Mouse (Mus musculus): ENCODE data around the gene Utp18. TPM values are rescaled to one million over a fixed set of nuclear protein-coding genes. Genes with fewer than 3 reads are reported as not detected.
"Not testable (repeated sequence)": the region's sequence is repeated elsewhere in the genome, so short reads cannot be mapped to it uniquely, and the experiment has no call there.

The Utp18 gene
- 35.6 and 36.3 TPM in 2 replicates for polyA plus RNA-seq (2015; fragmentation: Nextera tagmentation; extraction: Ambion mirVana)

DNA sequence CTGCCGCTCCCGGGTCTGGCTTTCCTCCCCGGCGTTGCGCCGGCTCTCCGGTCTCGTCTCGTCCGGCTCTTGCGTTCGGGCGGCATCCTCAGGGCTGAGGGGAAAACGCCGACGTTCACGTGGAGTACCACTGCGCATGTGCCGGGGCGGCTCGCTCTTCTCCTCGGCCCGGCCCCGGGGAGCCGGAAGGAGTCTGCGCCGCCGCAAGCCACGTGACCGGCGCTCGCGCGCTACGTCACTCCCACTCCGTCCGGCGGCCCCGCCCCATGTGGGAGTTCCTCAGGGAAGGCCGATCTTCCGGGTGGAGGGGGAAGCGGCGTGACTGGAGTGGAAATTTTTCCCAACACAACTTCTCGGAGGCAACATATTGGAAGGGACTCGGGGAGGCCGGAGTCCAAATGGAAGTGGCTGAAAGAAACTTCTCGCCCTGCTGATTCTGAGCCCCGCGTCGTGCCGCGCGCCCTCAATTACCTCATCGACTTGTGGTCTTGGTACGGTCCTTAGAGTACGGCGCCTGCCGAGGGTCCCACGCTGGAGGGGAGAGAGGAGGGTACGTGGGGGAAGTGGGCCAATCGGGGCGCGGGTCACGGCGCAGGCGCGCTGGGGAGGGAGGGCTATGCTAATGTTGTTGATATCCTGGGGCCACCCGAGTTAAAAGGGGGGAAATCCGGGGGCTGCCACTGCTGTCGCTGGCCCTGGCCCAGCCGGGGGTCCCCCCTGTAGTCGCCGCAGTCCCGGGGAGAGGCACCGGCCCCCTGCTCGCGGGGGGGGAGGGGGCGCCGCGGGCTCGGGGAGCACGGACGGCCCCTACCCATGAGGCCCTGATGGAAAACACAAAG, at the start of gene Utp18, which contains the start of gene Mbtd1:
Utp18 (minus strand) TSS at position 195 of the 839 bp plus-strand sequence.
Mbtd1 (plus strand) TSS at position 281 of the 839 bp plus-strand sequence.
- DNase-seq (ENCODE audit: low spot score) = peak; percentile 98

DNA sequence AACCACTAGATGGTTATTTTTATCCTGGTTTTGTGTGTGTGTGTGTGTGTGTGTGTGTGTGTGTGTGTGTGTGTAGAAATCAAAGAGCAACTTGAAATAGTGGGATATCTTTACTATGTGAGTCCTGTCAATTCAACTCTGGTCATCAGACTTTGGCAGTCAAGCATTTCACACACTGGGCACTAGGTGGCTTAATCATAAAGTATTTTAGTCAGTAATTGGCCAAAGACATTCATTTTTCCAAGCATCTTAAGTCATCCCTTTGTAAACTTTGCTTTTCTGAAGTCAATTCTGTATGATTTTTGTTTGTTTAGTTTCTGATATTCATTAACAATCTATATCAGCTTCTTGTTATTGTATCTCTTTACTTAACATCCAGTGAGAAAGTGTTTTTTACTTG, 43.5 kb upstream of the Utp18 start:
- DNase-seq (ENCODE audit: low spot score) = no peak

DNA sequence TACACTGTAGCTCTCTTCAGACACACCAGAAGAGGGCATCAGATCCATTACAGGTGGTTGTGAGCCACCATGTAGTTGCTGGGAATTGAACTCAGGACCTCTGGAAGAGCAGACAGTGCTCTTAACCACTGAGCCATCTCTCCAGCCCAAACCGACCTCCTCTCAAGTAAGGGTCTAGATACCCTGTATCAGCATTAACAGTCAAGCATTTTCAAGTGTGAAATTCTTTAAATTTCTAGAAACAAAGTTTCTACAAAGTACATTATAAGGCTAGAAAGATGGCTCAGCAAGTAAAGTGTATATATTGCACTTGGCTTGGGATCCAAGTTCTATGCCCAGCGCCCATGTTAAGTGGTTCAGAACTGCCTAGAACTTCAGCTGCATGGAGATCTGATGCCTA, 29.5 kb upstream of the Utp18 start:
- not testable (repeated sequence) for DNase-seq (ENCODE audit: low spot score)

DNA sequence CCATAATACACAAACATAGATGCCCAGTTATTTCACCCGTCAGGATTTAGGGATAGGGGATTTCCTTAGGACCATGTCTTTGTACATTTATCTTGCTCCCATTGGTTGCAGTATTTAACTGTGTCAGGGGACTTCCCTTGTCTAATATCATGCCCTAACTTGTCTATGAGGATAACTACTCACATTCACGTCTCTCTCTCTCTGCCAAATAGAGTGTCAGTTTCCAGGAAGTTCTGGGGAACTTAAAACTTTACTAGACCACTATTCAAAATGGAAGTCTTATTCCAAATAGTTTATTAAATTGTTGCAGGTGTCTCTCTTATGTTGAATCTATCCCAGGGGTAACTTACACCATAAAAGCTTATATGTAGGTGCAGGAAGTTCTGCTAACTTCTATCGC, 26.0 kb upstream of the Utp18 start:
- no peak for DNase-seq (ENCODE audit: low spot score)

DNA sequence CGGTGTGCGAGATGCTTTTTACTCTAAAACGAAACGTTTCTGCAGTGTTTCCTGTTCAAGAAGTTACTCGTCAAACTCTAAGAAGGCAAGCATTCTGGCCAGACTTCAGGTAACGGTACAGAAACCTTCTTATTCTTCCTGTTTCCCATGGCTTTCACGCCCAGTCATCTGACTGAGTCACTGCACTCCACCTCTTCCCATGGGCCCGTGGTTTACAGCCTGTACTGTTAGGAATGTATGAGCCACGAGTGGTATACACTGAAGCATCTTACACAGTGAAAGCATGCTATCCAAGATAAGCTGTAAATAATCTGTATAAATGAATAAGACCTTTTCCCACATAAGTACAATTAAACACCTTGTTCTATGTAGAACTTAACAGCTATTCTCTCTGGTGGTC, 23.3 kb upstream of the Utp18 start:
- DNase-seq (ENCODE audit: low spot score) = no peak

DNA sequence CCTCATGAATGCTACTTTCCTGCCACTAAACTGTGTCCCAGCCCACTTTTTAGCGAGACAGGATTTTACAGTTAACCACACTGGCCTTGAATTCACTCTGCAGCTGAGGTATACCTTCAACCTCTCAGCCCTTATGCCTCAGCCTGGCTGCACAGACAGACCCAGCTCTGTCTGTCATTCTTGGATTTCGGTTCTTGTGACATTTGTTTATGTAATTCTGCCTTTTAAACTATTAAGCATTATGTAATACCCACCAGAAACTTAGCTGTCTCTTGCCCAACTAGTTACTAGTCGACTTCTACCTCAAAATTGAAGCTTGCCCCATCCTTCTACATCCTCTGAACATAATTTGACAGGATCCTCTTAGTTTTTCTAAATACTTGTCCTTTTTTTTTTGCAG, 22.3 kb upstream of the Utp18 start:
- no peak for DNase-seq (ENCODE audit: low spot score)

DNA sequence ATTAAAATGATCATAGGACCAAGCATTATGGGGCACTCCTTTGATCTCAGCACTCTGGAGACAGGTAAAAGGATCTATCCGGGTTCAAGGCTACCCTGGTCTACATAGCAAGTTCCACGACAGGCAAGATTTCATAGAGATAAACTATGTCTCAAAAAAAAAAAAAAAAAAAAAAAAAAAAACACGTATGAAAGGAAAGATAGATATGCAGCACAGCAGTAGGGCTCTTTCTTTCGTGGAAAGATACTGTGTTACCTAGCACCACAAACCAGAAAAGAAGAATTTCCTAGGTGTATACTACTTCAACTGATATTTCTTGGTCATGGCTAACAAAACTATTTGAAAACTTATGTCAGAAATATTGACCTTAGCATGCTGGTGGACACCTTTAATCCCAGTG, 21.3 kb upstream of the Utp18 start:
- no peak for DNase-seq (ENCODE audit: low spot score)

DNA sequence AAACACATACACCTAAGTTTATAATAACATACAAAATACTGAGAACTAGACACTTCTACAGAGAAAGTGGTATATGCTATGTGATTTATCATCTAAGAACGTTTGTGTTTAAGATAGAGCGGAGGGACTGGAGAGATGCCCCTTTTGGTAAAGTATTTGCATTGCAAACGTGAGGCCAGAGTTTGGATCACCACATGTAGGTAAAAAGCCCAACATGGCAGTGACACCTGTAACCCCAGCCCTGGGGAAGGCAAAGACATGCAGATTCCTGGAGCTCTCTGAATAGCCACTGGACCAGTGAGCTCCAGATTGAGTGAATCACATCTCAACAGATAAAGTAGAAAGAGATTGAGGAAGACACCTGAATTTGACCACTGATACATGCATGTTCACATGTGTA, 12.2 kb upstream of the Utp18 start:
- no peak for DNase-seq (ENCODE audit: low spot score)

DNA sequence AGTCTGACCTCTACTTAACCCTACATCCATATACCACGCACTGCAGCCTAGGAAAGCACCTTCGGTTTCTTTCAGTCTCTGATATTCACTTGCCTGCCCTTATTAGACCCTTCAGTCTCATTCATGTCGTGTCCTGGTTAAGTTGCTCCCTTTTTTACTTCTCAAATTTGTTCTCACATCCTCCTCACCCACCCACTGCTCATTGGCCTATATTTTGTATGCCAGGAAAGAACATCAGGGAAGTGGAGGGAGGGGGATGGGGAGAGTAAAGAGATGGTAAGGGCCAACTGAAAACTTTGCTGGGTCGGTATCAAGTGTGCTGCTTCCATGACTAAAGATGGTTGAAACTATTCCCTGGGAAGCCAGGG, 1.5 kb upstream of the Utp18 start:
- no peak for DNase-seq (ENCODE audit: low spot score)

DNA sequence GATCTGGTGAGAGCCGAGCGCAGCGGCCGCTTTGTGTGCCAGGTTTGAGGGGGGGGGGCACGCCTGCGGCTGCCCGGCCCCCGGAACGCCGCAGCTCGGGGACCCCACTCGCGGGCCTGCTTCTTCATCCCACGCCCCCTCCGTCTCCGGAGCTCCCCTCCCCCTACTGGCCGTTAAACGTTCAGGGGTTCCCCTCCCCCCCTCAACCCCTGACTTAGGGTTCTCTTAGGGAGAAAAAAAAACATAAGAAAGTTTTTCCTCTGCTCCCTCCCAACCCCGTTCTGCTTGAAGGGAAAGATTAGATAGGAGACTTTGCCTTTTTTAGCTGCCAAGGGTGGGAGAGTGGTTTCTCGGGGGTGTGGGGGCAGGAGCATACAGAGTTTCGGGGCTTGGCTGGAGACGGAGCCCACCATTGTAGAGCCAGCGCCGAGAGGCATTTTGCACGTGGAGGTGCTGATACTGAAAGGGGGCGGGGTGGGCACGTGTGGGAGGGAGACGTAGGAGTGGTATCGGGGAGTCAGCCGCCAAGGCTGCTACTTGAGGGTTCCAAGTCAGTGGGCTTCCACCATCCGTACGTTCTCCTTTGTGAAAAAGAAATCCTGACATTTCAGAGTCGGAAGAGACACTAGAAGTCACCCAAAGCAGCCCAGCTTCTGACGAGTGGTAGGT, 979 bp upstream of the Utp18 start:
- peak; percentile 76 for DNase-seq (ENCODE audit: low spot score)

DNA sequence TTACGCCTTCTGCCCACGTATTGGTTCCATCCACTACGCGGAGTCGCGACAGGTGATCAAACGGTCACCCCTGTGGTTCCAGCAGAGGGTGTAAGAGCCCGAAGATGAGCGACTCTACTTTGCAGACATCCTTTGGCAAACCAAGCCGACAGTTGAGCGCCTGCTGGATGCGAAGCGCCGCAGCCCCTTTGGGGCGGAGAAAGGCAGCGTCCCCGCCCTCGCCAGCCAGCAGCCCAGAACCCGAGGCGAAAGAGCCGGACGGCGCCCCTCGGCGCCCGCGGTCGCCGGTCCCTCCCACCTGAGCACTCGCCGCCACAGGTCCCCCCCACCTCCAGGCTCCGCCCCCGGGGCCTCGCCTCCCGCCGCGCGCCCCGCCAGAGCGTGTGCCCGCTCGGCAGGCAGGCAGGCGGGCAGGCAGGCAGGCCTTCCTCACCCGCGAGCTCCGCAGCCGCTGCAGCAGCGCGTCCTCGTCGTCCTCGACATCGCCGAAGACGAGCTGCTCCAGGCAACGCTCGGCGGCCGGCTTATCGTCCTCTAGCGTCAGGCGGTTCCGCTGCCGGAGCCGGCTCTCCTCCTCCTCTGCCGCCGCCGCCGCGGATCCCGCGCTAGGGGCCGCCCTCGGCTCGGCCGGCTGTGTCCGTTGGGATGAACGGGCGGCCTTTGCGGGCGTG, 530 bp downstream of the Utp18 start:
- DNase-seq (ENCODE audit: low spot score) = peak; percentile 81

DNA sequence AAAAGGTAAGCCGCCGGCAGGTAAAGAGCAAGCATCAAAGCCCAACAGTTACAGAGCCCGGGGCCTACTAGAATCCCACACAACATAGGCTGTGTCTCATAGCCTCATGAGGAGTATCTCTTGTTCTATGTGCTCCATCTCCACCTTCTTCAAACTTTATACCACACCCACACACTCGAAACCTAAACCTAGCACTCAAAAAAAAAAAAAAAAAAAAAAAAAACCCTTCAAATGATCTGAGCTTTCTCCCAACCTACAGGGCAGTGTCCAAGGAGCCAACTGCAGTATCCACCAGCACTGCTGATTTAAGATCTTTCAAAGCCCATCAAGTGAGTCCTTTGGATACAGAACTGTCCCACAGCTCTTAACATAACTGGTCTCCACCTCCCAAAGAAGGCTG, 1.5 kb downstream of the Utp18 start:
- no peak for DNase-seq (ENCODE audit: low spot score)

DNA sequence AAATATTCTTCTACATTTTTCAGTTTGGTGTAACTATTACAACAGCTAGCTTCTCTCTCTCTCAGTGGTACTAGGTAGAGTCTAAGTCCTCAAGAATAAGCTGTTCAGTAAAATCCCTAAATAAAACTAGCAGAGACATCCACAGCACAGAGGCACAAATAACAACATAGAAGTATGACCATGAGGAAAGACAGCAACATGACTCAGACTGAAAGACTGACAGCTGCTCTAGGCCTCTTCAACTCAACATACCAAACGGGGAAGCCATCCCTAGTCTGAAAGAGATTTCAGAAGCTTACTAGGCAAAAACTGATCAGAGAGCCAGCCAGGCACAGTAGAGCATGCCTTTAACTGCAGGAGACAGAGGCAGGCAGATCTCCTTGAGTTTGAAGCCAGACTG, 22.9 kb downstream of the Utp18 start:
- DNase-seq (ENCODE audit: low spot score) = no peak

DNA sequence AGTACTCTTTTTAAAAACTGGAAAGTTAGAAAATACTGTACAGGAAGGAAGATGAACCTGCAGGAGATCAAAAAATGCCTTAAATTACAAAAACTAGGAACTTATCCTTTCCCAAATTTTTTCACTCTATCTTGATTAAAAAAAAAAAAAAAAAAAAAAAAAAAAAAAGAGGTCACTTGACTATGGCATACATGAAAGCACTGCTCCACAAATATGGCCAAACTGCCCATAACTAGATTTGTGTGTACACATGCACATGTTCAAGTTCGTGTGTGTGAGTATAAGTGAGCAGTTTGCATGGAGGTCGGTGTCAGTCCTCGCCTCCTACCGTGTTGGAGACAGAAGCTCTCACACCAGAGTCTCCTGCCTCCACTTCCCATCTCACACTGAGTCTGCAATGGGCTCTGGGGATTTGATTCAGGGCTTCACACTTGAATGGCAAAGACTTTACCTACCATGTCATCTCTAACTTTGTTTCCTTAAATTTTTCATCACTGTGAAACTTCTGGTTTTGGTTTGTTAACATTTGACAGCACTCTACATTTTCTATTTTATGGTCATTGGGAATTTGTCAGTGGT, 23.4 kb downstream of the Utp18 start:
- DNase-seq (ENCODE audit: low spot score) = no peak

DNA sequence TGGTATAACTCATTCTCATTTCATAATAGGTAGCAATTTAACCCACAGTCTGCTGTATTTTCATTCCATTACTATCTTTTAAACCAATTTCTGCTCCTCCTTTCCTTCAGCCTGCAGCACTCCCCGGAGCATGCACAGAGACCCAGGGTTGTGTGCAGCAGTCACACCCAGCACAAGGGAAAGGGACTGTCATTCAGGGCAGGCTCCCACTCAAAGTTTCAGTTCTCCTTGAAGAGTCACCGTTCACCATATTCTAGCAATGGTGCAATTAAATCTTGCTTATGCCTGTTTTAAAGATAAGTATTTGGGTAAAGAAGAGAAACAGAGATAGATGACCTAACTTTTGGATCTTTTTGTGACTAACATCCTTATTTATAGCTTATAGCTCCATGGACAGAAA, 24.4 kb downstream of the Utp18 start:
- DNase-seq (ENCODE audit: low spot score) = no peak

DNA sequence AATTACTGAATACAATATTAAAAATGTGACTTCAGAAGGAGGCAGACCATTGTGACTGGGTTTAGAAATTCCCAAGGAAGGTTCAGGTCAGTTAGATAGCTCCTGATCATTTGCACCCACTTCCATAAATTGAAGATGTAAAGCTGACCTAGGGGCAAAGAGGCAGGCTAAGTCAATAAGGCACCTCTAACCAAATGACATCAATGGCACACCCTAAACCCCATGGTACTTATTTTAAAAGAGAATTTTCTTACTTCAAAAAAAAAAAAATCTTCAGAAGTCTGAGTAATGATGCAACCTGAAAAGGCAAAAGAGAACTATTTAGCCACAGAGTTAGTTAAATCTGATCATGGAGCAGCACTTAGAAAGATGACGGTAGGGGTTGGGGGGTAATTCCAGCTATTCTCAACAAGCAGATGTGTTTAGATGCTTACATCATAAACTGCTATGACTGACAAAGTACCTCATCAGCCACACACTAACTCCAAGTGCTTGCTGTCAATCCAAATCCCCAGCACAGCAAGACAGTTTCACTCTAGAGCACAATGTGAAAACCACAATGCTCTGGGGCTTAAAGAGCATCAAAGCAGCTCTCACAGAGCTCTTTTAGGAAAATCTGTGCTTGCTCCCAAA, 24.9 kb downstream of the Utp18 start:
- DNase-seq (ENCODE audit: low spot score) = no peak

DNA sequence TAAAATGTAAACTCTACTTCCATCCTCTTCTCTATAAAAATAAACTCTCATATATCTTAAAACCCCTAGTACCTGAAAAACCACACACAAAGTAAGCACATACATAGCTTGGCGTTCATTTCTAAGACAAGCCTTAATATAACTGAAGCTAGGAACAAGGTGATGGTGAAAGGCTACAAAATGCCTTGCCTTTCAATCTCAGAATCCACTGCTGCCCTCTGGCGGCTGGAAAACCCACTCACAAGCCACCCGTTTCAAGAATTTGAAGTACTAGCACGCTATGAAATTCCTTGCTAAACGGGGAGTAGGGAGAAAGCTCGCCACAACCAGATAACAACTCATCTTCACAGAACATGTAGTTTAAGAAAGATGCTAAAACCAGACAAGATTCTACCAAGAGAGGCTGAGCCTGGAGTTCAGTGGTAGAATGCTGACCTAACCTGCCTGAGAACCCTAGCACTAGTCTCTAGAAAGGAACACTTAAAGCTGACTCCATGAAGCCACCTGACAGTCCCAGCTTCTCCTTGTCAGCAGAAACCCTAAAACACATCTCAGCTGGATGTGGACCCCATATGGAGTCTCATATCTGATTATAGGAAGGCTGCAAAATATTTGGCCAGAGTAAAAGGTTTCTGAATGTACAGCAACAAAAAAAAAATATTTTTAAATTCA, 29.1 kb downstream of the Utp18 start:
- DNase-seq (ENCODE audit: low spot score) = peak; percentile 57

DNA sequence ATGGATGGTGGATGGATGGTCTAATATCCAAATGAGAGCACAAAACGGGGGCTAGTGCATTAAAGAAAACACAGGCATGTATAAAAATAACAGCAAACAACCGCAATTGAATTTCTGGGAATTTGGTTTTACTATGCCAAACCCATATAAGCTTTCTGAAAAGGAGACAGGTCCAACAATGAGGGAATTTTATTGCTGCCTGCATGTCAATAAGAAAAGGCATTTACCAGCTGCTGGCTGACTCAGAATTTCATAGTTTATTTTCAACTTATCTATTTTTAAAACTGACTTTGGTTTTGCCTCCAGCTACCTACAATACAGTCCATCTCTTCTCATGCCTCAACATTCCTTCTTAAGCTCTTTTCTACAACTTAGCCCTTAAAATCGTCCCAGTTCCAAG, 33.0 kb downstream of the Utp18 start:
- no peak for DNase-seq (ENCODE audit: low spot score)

DNA sequence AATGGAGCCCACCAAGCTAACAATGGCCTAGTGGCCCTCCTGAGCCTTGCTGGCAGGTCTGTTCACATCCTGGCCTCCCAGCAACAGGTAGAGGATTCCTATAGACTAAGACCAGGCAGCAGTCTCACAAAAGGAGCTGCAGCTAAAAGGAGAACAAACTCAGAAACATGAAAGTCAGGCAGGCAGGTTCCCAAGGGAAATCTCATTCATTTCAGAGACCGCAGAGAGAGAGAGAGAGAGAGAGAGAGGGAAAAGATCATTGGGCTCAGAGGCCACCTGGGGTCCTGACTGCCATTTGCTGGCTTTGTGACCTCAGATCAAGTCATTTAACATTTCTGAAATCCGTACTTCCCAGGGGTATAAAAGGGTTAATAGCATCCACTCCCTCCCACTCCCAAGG, 38.2 kb downstream of the Utp18 start:
- no peak for DNase-seq (ENCODE audit: low spot score)

DNA sequence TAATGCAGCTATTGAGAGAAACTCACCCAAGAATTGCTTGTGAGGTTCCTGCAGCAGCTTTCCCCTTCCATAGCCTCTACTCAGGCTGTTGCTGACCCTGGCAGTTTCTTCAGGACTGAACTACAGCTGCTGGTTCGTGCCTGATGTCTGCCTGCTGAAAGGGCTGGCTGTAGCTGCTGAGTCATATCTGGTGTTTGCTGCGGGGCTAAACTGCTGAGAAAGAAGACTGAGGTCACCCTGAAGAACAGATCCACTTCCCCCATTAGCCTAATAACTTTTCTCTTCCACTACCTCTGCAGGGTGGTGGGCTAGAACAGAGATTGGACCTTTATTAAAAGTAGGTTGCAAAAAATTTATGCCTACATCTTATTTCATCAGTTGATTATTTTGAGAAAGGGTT, 49.8 kb downstream of the Utp18 start:
- DNase-seq (ENCODE audit: low spot score) = no peak

DNA sequence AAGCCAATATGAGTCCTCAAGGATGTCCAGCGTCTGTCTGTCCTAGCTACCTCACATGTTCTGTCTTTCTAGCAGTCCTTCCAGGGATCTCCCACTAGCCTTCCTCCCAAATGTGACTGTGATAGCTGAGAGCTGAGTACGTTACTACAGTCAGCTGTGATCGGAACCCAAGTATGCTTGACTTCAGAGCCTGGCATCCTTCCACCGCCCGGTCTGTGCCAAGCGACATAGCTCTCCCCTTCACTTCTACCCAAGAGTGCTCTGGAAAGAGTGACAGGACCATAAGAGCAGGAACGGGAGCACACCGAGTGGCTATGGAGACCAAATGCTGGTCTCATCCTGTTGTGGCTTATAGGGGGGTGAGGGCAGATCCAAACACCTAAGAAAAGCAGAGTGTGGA, 55.6 kb downstream of the Utp18 start:
- DNase-seq (ENCODE audit: low spot score) = no peak

Data from thymus, postnatal 0 days (tissue).